Mouse (Mus musculus) liver, embryonic 11.5 days (tissue): ENCODE measurements around the gene Npepps. TPM values are rescaled to one million over a fixed set of nuclear protein-coding genes. Genes with fewer than 3 reads are reported as not detected.

Source experiments
- ATAC-seq: fragments of 200-750 bp; cut with Nextera tagmentation; replicated peaks from 2 replicates; pipeline ENCODE4 v1.8.0; 2017; ENCODE audit warnings: moderate number of reproducible peaks, mild to moderate bottlenecking, moderate TSS enrichment, moderate library complexity; ENCODE audit not compliant: low FRiP score
- DNase-seq: peaks from one replicate; pipeline ENCODE4 v3.0.0-alpha.2; 2017; ENCODE audit warnings: low spot score
- H3K27ac ChIP-seq: fragments of 300-500 bp; sonication (generic); 2 replicates; pipeline ENCODE4 v1.5.1; 2014; ENCODE audit warnings: mild to moderate bottlenecking, low read depth, low read length, control low read depth
- H3K27me3 ChIP-seq: fragments of 300-500 bp; sonication (generic); replicated peaks from 2 replicates; pipeline ENCODE4 v1.6.1; 2014; ENCODE audit warnings: low read length, mixed read lengths; ENCODE audit not compliant: control insufficient read depth, insufficient read depth
- H3K36me3 ChIP-seq: fragments of 300-500 bp; sonication (generic); 2 replicates; pipeline ENCODE4 v1.6.1; 2014; ENCODE audit warnings: mild to moderate bottlenecking, low read length, moderate library complexity, mixed read lengths; ENCODE audit not compliant: control insufficient read depth, insufficient read depth
- H3K4me1 ChIP-seq: fragments of 300-500 bp; sonication (generic); replicated peaks from 2 replicates; pipeline ENCODE4 v1.6.1; 2014; ENCODE audit warnings: low read length, mixed read lengths; ENCODE audit not compliant: control insufficient read depth, insufficient read depth
- H3K4me2 ChIP-seq: fragments of 300-500 bp; sonication (generic); 2 replicates; pipeline ENCODE4 v1.6.1; 2014; ENCODE audit warnings: mild to moderate bottlenecking, control low read depth, moderate library complexity
- H3K4me3 ChIP-seq: fragments of 300-500 bp; sonication (generic); 2 replicates; pipeline ENCODE4 v1.5.1; 2014; ENCODE audit warnings: low read depth, low read length, control low read depth
- H3K9ac ChIP-seq: fragments of 300-500 bp; sonication (generic); 2 replicates; pipeline ENCODE4 v1.6.1; 2014; ENCODE audit warnings: low read depth, low read length, control low read depth
- H3K9me3 ChIP-seq: fragments of 300-500 bp; sonication (generic); 2 replicates; pipeline ENCODE4 v1.6.1; 2016; ENCODE audit warnings: low read length, inconsistent platforms, mixed read lengths; ENCODE audit not compliant: control insufficient read depth
- WGBS: fragments of 180-500 bp; shearing (Covaris S2); extraction: QIAGEN DNeasy Blood & Tissue Kit; methylation state at CpG from one replicate; pipeline ENCODE4 v1.1.7; 2014; 5-methylcytosine and 5-hydroxymethylcytosine counted together
- polyA plus RNA-seq: library from polyadenylated mRNA; unstranded; fragments of >200 nt; fragmentation: Nextera tagmentation; extraction: Ambion mirVana; gene quantifications from 2 replicates; pipeline ENCODE4 v1.2.1, GENCODE M21; 2014

Npepps gene
- polyA plus RNA-seq, 1 experiment from 2014 or later: 60.2 TPM

- H3K4me1 ChIP-seq: no peaks in the 10 kb centered on the region
- DNase-seq (no peak), ATAC-seq (no peak)
- H3K9ac ChIP-seq: no peak overlapping the region
- WGBS: 63% methylated on average over 9 of the region's 9 CpGs
- no peaks in the 10 kb centered on the region for H3K27me3 ChIP-seq
- H3K4me2 ChIP-seq: no peak overlapping the region
- H3K36me3 ChIP-seq: no peaks in the 10 kb centered on the region
- H3K4me3 ChIP-seq: no peak overlapping the region
- no peak overlapping the region for H3K27ac ChIP-seq
- no peaks in the 10 kb centered on the region for H3K9me3 ChIP-seq
Observed at GRCm38 (mm10) chr11:97285852-97286775, 5.7 kb upstream of the Npepps start.

- H3K4me1 ChIP-seq: 0 out of 2 replicates have a peak, but pooled peaks cover 3% of the 10 kb centered on the region
- 66% methylated on average over 4 of the region's 4 CpGs for WGBS
Observed at GRCm38 (mm10) chr11:97284854-97285253, 4.4 kb upstream of the Npepps start.

GRCm38 (mm10) chr11:97282179-97282578 lies 1.7 kb upstream of the Npepps start:
- Histone ChIP-seq H3K36me3 (no peaks in the 10 kb centered on the region), H3K27me3 (no peaks in the 10 kb centered on the region), H3K9me3 (no peaks in the 10 kb centered on the region), H3K4me3 (no peak overlapping the region), H3K4me1 (peaks cover 16% of the 10 kb centered on the region; the same call in 1 of the 2 replicates), H3K4me2 (no peak overlapping the region), H3K27ac (no peak overlapping the region), H3K9ac (no peak overlapping the region)
- 85% methylated on average over 6 of the region's 6 CpGs for WGBS
- ATAC-seq: no peak
- no peak for DNase-seq

More at GRCm38 (mm10) chr11:97284854-97285253, 4.4 kb upstream of the Npepps start:
- ATAC-seq: no peak
- Histone ChIP-seq H3K4me3 (no peak overlapping the region), H3K27ac (no peak overlapping the region), H3K9me3 (no peaks in the 10 kb centered on the region), H3K9ac (no peak overlapping the region), H3K27me3 (no peaks in the 10 kb centered on the region), H3K36me3 (no peaks in the 10 kb centered on the region), H3K4me2 (no peak overlapping the region)
- no peak for DNase-seq

GRCm38 (mm10) chr11:97279405-97280215 lies 828 bp downstream of the Npepps start:
- H3K9ac ChIP-seq: peak overlapping the region; percentile 86

GRCm38 (mm10) chr11:97279040-97279404 lies 1.4 kb downstream of the Npepps start:
- H3K27ac ChIP-seq: peak overlapping the region; percentile 84; the same call in 1 of the 2 replicates
- H3K4me3 ChIP-seq: peak overlapping the region; percentile 86
- peaks cover 16% of the 10 kb centered on the region; the same call in 1 of the 2 replicates for H3K4me1 ChIP-seq
- no peaks in the 10 kb centered on the region for H3K36me3 ChIP-seq
- H3K9me3 ChIP-seq: no peaks in the 10 kb centered on the region
- no peak; the same call in 1 of the 2 replicates for ATAC-seq
- H3K4me2 ChIP-seq: peak overlapping the region; percentile 71
- no peaks in the 10 kb centered on the region for H3K27me3 ChIP-seq
- 22% methylated on average over 11 of the region's 11 CpGs for WGBS
- peak overlapping the region; percentile 86 for H3K9ac ChIP-seq
- no peak for DNase-seq

More at GRCm38 (mm10) chr11:97279405-97280215, 828 bp downstream of the Npepps start:
- Histone ChIP-seq H3K4me1 (peaks cover 16% of the 10 kb centered on the region; the same call in 1 of the 2 replicates), H3K4me3 (peak overlapping the region; percentile 86), H3K4me2 (peak overlapping the region; percentile 71), H3K9me3 (no peaks in the 10 kb centered on the region), H3K27me3 (no peaks in the 10 kb centered on the region), H3K27ac (peak overlapping the region; percentile 84), H3K36me3 (no peaks in the 10 kb centered on the region)
- DNase-seq: peak; percentile 70
- WGBS: 2% methylated on average over 55 of the region's 64 CpGs
- ATAC-seq: peak; percentile 76

- ATAC-seq (no peak), DNase-seq (no peak)
- Histone ChIP-seq H3K9ac (no peak overlapping the region), H3K4me3 (peak overlapping the region; percentile 86; the same call in 1 of the 2 replicates), H3K4me1 (peaks cover 16% of the 10 kb centered on the region; the same call in 1 of the 2 replicates), H3K9me3 (no peaks in the 10 kb centered on the region), H3K27me3 (no peaks in the 10 kb centered on the region), H3K36me3 (no peaks in the 10 kb centered on the region), H3K27ac (no peak overlapping the region), H3K4me2 (peak overlapping the region; percentile 71)
- 84% methylated on average over 6 of the region's 6 CpGs for WGBS
Observed at GRCm38 (mm10) chr11:97278456-97278855, 2.0 kb downstream of the Npepps start.

- Histone ChIP-seq H3K36me3 (no peaks in the 10 kb centered on the region), H3K9me3 (no peaks in the 10 kb centered on the region), H3K9ac (no peak overlapping the region), H3K4me2 (no peak overlapping the region), H3K27ac (no peak overlapping the region), H3K4me1 (peaks cover 16% of the 10 kb centered on the region; the same call in 1 of the 2 replicates), H3K27me3 (no peaks in the 10 kb centered on the region), H3K4me3 (no peak overlapping the region)
- ATAC-seq (no peak), DNase-seq (no peak)
- 84% methylated on average over 5 of the region's 5 CpGs for WGBS
Observed at GRCm38 (mm10) chr11:97277166-97277565, 3.3 kb downstream of the Npepps start.

GRCm38 (mm10) chr11:97276019-97276418 lies 4.4 kb downstream of the Npepps start:
- Histone ChIP-seq H3K4me1 (peaks cover 15% of the 10 kb centered on the region; the same call in 1 of the 2 replicates), H3K4me3 (no peak overlapping the region), H3K27me3 (no peaks in the 10 kb centered on the region), H3K36me3 (no peaks in the 10 kb centered on the region), H3K4me2 (no peak overlapping the region), H3K9me3 (no peaks in the 10 kb centered on the region), H3K9ac (no peak overlapping the region), H3K27ac (no peak overlapping the region)
- no peak for DNase-seq
- WGBS: 32% methylated on average over 1 of the region's 1 CpGs
- ATAC-seq: no peak
